Mouse (Mus musculus): ENCODE data around the gene Tnc. TPM values are rescaled to one million over a fixed set of nuclear protein-coding genes. Genes with fewer than 3 reads are reported as not detected.

Gene Tnc
- polyA plus RNA-seq, 1 experiment from 2014 or later, result 15.9 TPM

DNA sequence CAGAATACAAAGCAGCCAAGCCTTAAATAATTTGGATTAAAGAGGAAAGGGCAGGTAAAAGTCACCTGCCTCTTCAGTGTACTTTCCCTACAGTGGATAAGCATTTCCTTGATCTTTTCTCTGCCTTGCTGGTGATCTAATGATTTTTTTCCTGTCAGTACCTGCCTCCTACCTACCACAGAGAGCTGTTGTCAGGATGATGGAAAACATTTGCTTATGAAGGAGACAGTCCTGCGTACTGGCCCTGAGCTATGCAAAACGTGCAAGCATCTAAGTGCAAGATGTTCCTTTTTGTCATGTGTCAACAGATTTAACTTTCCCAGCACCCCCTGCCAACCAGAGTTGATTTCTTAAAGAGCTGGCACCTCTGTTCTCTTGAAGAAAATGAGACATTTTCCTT, 35.5 kb downstream of the Tnc start:
- WGBS, result 44% methylated on average over 2 of the region's 2 CpGs
- Histone ChIP-seq H3K9me3 (replicated peaks; ENCODE audit: control insufficient read depth, low read length) (no peaks in the 10 kb centered on the region), H3K36me3 (ENCODE audit: control insufficient read depth, insufficient read depth, low read length) (no peaks in the 10 kb centered on the region), H3K4me3 (ENCODE audit: low read depth, low read length) (no peak overlapping the region), H3K4me1 (ENCODE audit: control insufficient read depth, insufficient read depth, low read length) (no peaks in the 10 kb centered on the region), H3K4me2 (ENCODE audit: low read length) (no peak overlapping the region), H3K27ac (ENCODE audit: low read depth, low read length) (no peak overlapping the region), H3K27me3 (replicated peaks; ENCODE audit: control insufficient read depth, insufficient read depth, low read length) (no peaks in the 10 kb centered on the region), H3K9ac (ENCODE audit: low read length) (no peak overlapping the region)
- no peak for ATAC-seq
- DNase-seq (ENCODE audit: low spot score), result no peak

DNA sequence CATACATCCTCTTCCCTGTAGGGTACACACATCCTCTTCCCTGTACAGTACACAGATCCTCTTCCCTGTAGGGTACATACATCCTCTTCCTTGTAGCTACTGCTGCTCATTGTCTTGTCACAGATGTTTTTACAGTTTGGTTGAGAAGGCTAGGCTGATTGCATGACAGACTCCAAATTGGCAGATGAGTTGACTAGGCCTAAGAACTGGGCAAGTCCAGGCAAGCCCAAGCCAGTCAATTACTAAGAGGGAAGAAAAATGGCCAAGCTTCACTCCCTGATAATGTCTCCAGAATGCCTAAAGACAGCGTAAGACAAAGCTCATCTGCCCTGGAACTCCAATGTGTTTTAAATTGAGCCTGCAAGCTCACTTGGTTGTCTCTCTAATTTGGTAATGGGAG, 36.9 kb downstream of the Tnc start:
- ATAC-seq (no peak), DNase-seq (ENCODE audit: low spot score) (no peak)
- H3K27ac ChIP-seq (ENCODE audit: low read depth, low read length), result no peak overlapping the region
- H3K27me3 ChIP-seq (replicated peaks; ENCODE audit: control insufficient read depth, insufficient read depth, low read length), result no peaks in the 10 kb centered on the region
- no peaks in the 10 kb centered on the region for H3K36me3 ChIP-seq (ENCODE audit: control insufficient read depth, insufficient read depth, low read length)
- no peaks in the 10 kb centered on the region for H3K9me3 ChIP-seq (replicated peaks; ENCODE audit: control insufficient read depth, low read length)
- no peak overlapping the region for H3K4me3 ChIP-seq (ENCODE audit: low read depth, low read length)
- H3K9ac ChIP-seq (ENCODE audit: low read length), result no peak overlapping the region
- no peak overlapping the region for H3K4me2 ChIP-seq (ENCODE audit: low read length)
- WGBS, result 84% methylated on average over 1 of the region's 1 CpGs
- H3K4me1 ChIP-seq (ENCODE audit: control insufficient read depth, insufficient read depth, low read length), result no peaks in the 10 kb centered on the region

DNA sequence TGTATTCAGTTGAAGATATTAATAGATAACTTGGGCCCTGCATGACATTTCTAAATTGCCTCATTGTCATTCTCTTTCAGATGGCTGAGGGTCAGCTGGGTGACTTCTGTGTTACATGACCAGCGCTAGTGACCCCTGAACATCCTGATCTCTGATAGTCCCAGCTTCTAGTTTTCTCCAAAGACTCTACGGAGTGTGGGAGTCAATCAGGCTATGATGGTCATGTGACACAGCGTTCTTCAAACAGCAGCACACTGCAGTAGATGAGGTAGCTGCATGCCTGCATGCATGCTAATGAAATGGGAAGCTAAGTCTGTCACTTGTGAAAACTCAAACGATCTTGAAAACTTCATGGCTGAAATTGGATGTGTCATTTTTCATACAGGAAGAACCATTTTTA, 41.6 kb downstream of the Tnc start:
- Histone ChIP-seq H3K36me3 (ENCODE audit: control insufficient read depth, insufficient read depth, low read length) (no peaks in the 10 kb centered on the region), H3K4me3 (ENCODE audit: low read depth, low read length) (no peak overlapping the region), H3K4me1 (ENCODE audit: control insufficient read depth, insufficient read depth, low read length) (no peaks in the 10 kb centered on the region; the same call in 1 of the 2 replicates), H3K9me3 (replicated peaks; ENCODE audit: control insufficient read depth, low read length) (no peaks in the 10 kb centered on the region), H3K9ac (ENCODE audit: low read length) (no peak overlapping the region), H3K27me3 (replicated peaks; ENCODE audit: control insufficient read depth, insufficient read depth, low read length) (no peaks in the 10 kb centered on the region), H3K4me2 (ENCODE audit: low read length) (no peak overlapping the region), H3K27ac (ENCODE audit: low read depth, low read length) (no peak overlapping the region)
- 88% methylated on average over 4 of the region's 4 CpGs for WGBS
- ATAC-seq (no peak), DNase-seq (ENCODE audit: low spot score) (no peak)

DNA sequence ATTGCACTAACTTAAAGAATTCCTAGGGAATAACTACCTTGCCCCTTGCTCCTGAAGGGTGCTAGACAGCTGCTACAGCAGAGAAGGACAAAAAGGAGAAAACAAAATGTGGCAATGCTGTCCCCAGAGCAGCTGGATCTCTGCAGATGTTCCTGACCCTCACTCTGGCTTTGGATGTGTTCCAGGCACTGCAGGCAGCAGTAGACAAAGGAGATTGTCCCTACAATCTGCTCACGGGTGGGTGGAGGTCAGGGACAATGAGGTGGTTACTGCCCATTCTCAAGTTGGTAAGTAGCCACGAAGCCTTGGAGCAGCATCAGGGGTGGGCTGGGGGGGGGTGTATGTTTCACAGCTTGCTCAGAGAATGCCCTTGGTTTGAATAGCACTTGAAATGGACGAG, 43.1 kb downstream of the Tnc start:
- Histone ChIP-seq H3K9me3 (replicated peaks; ENCODE audit: control insufficient read depth, low read length) (no peaks in the 10 kb centered on the region), H3K36me3 (ENCODE audit: control insufficient read depth, insufficient read depth, low read length) (no peaks in the 10 kb centered on the region), H3K4me2 (ENCODE audit: low read length) (no peak overlapping the region), H3K9ac (ENCODE audit: low read length) (no peak overlapping the region), H3K4me3 (ENCODE audit: low read depth, low read length) (no peak overlapping the region), H3K27me3 (replicated peaks; ENCODE audit: control insufficient read depth, insufficient read depth, low read length) (no peaks in the 10 kb centered on the region), H3K4me1 (ENCODE audit: control insufficient read depth, insufficient read depth, low read length) (no peaks in the 10 kb centered on the region; the same call in 1 of the 2 replicates), H3K27ac (ENCODE audit: low read depth, low read length) (no peak overlapping the region; the same call in 1 of the 2 replicates)
- DNase-seq (ENCODE audit: low spot score) (no peak), ATAC-seq (0 out of 2 replicates have a peak, but pooled peaks have one; percentile 26)
- 23% methylated on average over 3 of the region's 3 CpGs for WGBS

DNA sequence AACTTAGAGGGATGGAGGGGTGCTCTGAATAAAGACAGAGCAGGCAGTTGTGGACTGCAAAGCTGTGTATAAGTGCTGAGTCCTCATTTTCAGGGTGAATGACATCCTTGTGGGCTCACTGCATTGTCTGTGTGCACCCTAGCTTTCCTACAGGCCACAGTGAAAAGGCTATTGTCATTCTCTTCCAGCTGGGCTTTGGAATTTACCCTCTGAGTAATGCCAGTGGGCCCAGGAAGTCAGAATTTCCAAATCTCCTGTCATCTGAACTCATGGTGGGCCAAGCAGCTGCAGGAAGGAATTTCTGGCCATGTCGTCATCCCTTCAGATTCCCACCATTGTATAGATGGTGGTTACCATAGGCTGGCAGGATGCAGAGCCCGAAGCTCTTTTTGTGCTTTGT, 44.6 kb downstream of the Tnc start:
- H3K36me3 ChIP-seq (ENCODE audit: control insufficient read depth, insufficient read depth, low read length), result no peaks in the 10 kb centered on the region
- H3K4me2 ChIP-seq (ENCODE audit: low read length), result no peak overlapping the region
- H3K27me3 ChIP-seq (replicated peaks; ENCODE audit: control insufficient read depth, insufficient read depth, low read length), result no peaks in the 10 kb centered on the region
- H3K9me3 ChIP-seq (replicated peaks; ENCODE audit: control insufficient read depth, low read length), result no peaks in the 10 kb centered on the region
- no peak overlapping the region for H3K4me3 ChIP-seq (ENCODE audit: low read depth, low read length)
- WGBS, result 33% methylated on average over 2 of the region's 2 CpGs
- ATAC-seq (no peak), DNase-seq (ENCODE audit: low spot score) (no peak)
- no peak overlapping the region for H3K9ac ChIP-seq (ENCODE audit: low read length)
- no peak overlapping the region for H3K27ac ChIP-seq (ENCODE audit: low read depth, low read length)
- H3K4me1 ChIP-seq (ENCODE audit: control insufficient read depth, insufficient read depth, low read length), result no peaks in the 10 kb centered on the region; the same call in 1 of the 2 replicates

DNA sequence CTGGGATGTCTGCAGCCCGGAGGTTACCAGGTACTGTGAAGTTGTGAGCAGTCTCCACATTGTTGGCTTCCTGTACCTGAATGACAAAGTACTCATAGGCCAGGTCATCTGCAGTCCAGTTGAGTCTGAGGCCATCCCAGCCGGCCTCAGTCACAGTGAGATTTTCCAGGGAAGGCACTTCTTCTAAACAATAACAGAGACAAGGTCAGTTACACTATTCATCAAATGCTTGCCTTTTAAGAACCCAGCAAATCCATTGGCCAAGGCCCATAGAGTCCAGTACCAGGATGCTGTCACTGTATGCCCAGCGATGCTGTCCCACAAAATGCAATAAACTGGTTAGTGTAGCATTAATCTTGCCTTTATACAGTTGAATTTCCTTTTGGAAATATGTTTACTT, 46.0 kb downstream of the Tnc start:
- H3K4me1 ChIP-seq (ENCODE audit: control insufficient read depth, insufficient read depth, low read length), result no peaks in the 10 kb centered on the region; the same call in 1 of the 2 replicates
- H3K9ac ChIP-seq (ENCODE audit: low read length), result no peak overlapping the region
- ATAC-seq, result no peak
- DNase-seq (ENCODE audit: low spot score), result no peak
- 89% methylated on average over 3 of the region's 3 CpGs for WGBS
- H3K27ac ChIP-seq (ENCODE audit: low read depth, low read length), result no peak overlapping the region
- H3K27me3 ChIP-seq (replicated peaks; ENCODE audit: control insufficient read depth, insufficient read depth, low read length), result no peaks in the 10 kb centered on the region
- H3K9me3 ChIP-seq (replicated peaks; ENCODE audit: control insufficient read depth, low read length), result no peaks in the 10 kb centered on the region
- H3K36me3 ChIP-seq (ENCODE audit: control insufficient read depth, insufficient read depth, low read length), result no peaks in the 10 kb centered on the region
- no peak overlapping the region for H3K4me3 ChIP-seq (ENCODE audit: low read depth, low read length)
- no peak overlapping the region for H3K4me2 ChIP-seq (ENCODE audit: low read length)

DNA sequence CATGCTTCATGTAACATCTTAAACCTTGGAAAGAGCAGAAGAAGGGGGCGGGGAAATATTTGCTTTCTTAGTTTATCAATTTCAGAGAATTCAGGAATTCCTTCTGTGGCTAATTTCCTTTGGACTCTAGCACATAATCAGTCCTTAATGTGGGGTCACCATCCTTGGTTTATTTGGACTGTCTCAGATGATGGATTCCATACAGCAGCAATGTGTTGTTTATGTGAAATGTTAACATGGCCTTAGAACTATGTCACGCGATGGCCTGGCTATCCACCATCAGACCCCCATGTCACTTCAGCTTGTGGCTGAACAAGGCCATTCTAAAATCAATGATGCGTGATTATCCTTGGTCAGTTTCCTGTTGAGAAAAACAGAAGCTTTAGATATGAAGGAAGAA, 46.5 kb downstream of the Tnc start:
- Histone ChIP-seq H3K4me3 (ENCODE audit: low read depth, low read length) (no peak overlapping the region), H3K9me3 (replicated peaks; ENCODE audit: control insufficient read depth, low read length) (no peaks in the 10 kb centered on the region), H3K27me3 (replicated peaks; ENCODE audit: control insufficient read depth, insufficient read depth, low read length) (no peaks in the 10 kb centered on the region), H3K4me2 (ENCODE audit: low read length) (no peak overlapping the region), H3K9ac (ENCODE audit: low read length) (no peak overlapping the region), H3K27ac (ENCODE audit: low read depth, low read length) (no peak overlapping the region), H3K36me3 (ENCODE audit: control insufficient read depth, insufficient read depth, low read length) (no peaks in the 10 kb centered on the region), H3K4me1 (ENCODE audit: control insufficient read depth, insufficient read depth, low read length) (no peaks in the 10 kb centered on the region; the same call in 1 of the 2 replicates)
- 96% methylated on average over 4 of the region's 4 CpGs for WGBS
- ATAC-seq (no peak), DNase-seq (ENCODE audit: low spot score) (no peak)

DNA sequence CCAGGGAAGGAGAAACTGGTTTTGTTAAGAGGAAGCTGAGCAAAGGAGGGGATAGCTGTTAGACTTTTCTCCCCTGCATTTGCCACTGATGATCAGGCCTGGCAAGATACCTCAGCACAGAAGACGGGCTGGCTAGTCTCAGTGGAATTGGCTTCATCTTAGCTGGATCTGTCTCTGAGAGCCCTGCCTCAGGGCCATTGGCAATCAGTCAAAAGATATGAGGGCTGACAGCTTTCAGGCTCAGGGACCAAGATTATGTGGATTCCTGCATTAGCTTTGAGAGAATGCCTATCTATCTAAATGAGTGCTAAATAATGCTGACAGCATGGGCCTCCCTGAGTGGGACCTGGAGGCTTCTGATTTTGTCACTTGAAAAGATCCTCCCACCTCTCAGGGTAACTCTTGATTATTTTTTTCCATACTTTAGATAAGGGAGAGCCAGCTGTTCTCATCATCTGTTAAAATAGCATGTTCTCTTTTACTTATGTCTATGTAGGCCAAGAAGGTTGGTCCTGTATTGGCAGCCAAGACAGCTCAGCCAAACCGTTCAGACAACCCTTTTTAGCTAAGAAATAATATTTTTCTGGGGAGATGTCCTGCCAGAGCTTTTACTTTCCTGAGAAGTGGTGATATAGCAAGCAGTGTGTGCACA, 53.2 kb downstream of the Tnc start:
- DNase-seq (ENCODE audit: low spot score) (no peak), ATAC-seq (no peak)
- no peak overlapping the region for H3K4me2 ChIP-seq (ENCODE audit: low read length)

DNA sequence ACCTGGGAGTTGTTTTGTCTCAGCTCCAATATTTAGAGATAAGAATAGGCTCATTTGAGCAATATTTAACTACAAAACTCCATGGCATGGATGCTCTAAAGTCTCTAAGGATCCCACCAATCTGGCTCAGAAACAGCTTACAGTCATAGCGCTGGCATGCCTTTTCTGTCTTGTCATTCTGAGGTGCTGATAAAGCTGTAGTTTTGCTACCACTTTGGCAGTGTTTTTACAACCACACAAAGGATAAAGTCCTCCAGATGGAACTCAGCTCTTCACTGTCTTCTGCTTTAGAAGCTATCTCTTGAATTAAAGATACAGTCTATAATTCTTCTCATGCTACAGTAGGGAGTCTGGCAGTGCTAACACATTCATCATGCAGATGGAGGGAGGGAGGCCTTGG, 56.6 kb downstream of the Tnc start:
- Histone ChIP-seq H3K9me3 (replicated peaks; ENCODE audit: control insufficient read depth, low read length) (no peaks in the 10 kb centered on the region), H3K36me3 (ENCODE audit: control insufficient read depth, insufficient read depth, low read length) (no peaks in the 10 kb centered on the region), H3K9ac (ENCODE audit: low read length) (no peak overlapping the region), H3K27me3 (replicated peaks; ENCODE audit: control insufficient read depth, insufficient read depth, low read length) (no peaks in the 10 kb centered on the region), H3K27ac (ENCODE audit: low read depth, low read length) (no peak overlapping the region), H3K4me3 (ENCODE audit: low read depth, low read length) (no peak overlapping the region), H3K4me1 (ENCODE audit: control insufficient read depth, insufficient read depth, low read length) (0 out of 2 replicates have a peak, but pooled peaks cover 4% of the 10 kb centered on the region), H3K4me2 (ENCODE audit: low read length) (no peak overlapping the region)
- no peak for DNase-seq (ENCODE audit: low spot score)
- WGBS, result 83% methylated on average over 1 of the region's 1 CpGs
- no peak for ATAC-seq

More for the DNA sequence above, 53.2 kb downstream of the Tnc start:
- H3K9me3 ChIP-seq (replicated peaks; ENCODE audit: control insufficient read depth, low read length), result no peaks in the 10 kb centered on the region
- no peaks in the 10 kb centered on the region for H3K27me3 ChIP-seq (replicated peaks; ENCODE audit: control insufficient read depth, insufficient read depth, low read length)
- H3K27ac ChIP-seq (ENCODE audit: low read depth, low read length), result no peak overlapping the region
- H3K36me3 ChIP-seq (ENCODE audit: control insufficient read depth, insufficient read depth, low read length), result no peaks in the 10 kb centered on the region
- H3K9ac ChIP-seq (ENCODE audit: low read length), result no peak overlapping the region
- WGBS, result 74% methylated on average over 2 of the region's 2 CpGs
- no peaks in the 10 kb centered on the region for H3K4me1 ChIP-seq (ENCODE audit: control insufficient read depth, insufficient read depth, low read length)
- no peak overlapping the region for H3K4me3 ChIP-seq (ENCODE audit: low read depth, low read length)
